In genomic region chr4:139872595-139872994, GRCm38 (mm10) we compare ENCODE assay signal across 8 mouse cellular contexts. TPM values are rescaled to one million over a fixed set of nuclear protein-coding genes. Genes with fewer than 3 reads are reported as not detected.
DNase-seq lines count a peak whose midpoint lies in the region; ATAC-seq and TF ChIP-seq lines count a peak whose summit lies in the region.

No protein-coding gene starts in this region.

- no peaks in the 10 kb centered on the region for H3K27me3 ChIP-seq in spleen, adult 2 months (ENCODE audit: control insufficient read depth, insufficient read depth, low read length)
- no peaks in the 10 kb centered on the region for H3K27me3 ChIP-seq in embryonic facial prominence, embryonic 14.5 days (replicated peaks; ENCODE audit: control insufficient read depth, insufficient read depth, low read length)

- peak; percentile 54 for DNase-seq in CD4-positive, CD25-positive, alpha-beta regulatory T cell, adult 2 months (ENCODE audit: low read depth, low spot score)
- no peak for DNase-seq in spleen, adult 2 months (ENCODE audit: low read depth in 1 of 2, low spot score in 2 of 2)
- DNase-seq in spleen, postnatal 36 days (ENCODE audit: low spot score in 2 of 2) = no peak
- peak; percentile 51 for DNase-seq in embryonic facial prominence, embryonic 14.5 days (ENCODE audit: low spot score)
- peak; percentile 31 for DNase-seq in induced T-regulatory cell, adult 2 months (ENCODE audit: low read depth)
- peak; percentile 29 to 40 for DNase-seq in lung, postnatal 4 days
- DNase-seq in skeletal muscle tissue, adult 2 months (ENCODE audit: low read depth, low spot score) = peak; percentile 7

- H3K4me2 ChIP-seq in embryonic facial prominence, embryonic 14.5 days (ENCODE audit: low read depth, low read length) = no peak overlapping the region

- H3K4me3 ChIP-seq in spleen, adult 2 months (ENCODE audit: extremely low read depth, insufficient read depth, insufficient read length) = no peak overlapping the region
- no peak overlapping the region for H3K4me3 ChIP-seq in embryonic facial prominence, embryonic 14.5 days (ENCODE audit: low read depth, low read length)

- no peak for ATAC-seq in CD4-positive, CD25-positive, alpha-beta regulatory T cell, adult 4 months
- ATAC-seq in embryonic facial prominence, embryonic 14.5 days (ENCODE audit: low read depth) = 0 out of 2 replicates have a peak, but pooled peaks have one; percentile 45

- H3K4me1 ChIP-seq in spleen, adult 2 months (ENCODE audit: control insufficient read depth, insufficient read depth, insufficient read length) = no peaks in the 10 kb centered on the region
- no peaks in the 10 kb centered on the region for H3K4me1 ChIP-seq in embryonic facial prominence, embryonic 14.5 days (ENCODE audit: control insufficient read depth, insufficient read depth, low read length)

- WGBS in spleen, adult 2 months = 16% methylated on average over 3 of the region's 3 CpGs
- 0% methylated on average over 3 of the region's 3 CpGs for WGBS in embryonic facial prominence, embryonic 14.5 days

- H3K9ac ChIP-seq in embryonic facial prominence, embryonic 14.5 days (ENCODE audit: low read depth, low read length) = no peak overlapping the region

- no peak overlapping the region for H3K27ac ChIP-seq in spleen, adult 2 months (ENCODE audit: insufficient read depth, low read length)
- no peak overlapping the region for H3K27ac ChIP-seq in embryonic facial prominence, embryonic 14.5 days (replicated peaks; ENCODE audit: low read depth, low read length)

- TF ChIP-seq POLR2A in spleen, adult 2 months (IDR thresholded peaks at IDR 0.05; ENCODE audit: low read depth, low read length) = no peak

- H3K9me3 ChIP-seq in embryonic facial prominence, embryonic 14.5 days (ENCODE audit: control insufficient read depth, low read length) = no peaks in the 10 kb centered on the region

- no peaks in the 10 kb centered on the region for H3K36me3 ChIP-seq in spleen, adult 2 months (ENCODE audit: control insufficient read depth, insufficient read depth, low read length)
- H3K36me3 ChIP-seq in embryonic facial prominence, embryonic 14.5 days (ENCODE audit: control insufficient read depth, insufficient read depth, low read length) = no peaks in the 10 kb centered on the region

- TF ChIP-seq CTCF in spleen, adult 2 months (IDR thresholded peaks at IDR 0.05; ENCODE audit: extremely low read depth, insufficient read depth, insufficient read length, insufficient replicate concordance) = peak; percentile 74; the same call in 1 of the 2 replicates

RNA-seq across cellular contexts. Expression of gene Pax7, which starts 39.3 kb away (rescaled TPM):
- not detected for polyA plus RNA-seq in CD4-positive, CD25-positive, alpha-beta regulatory T cell, adult 4 months (2017; shearing (Covaris generic))
- polyA plus RNA-seq in spleen, adult 2 months (2012; rRNA removed) = 0.05 and 0.11 TPM in 2 replicates
- polyA plus RNA-seq in embryonic facial prominence, embryonic 14.5 days (2014; fragmentation: Nextera tagmentation; extraction: Ambion mirVana) = 2.6 TPM in 2 replicates

Comparison
In these comparisons a context has a peak if more than half of its experiments do, and no peak if none do; other contexts are left out.
1. DNase-seq: peak in CD4-positive, CD25-positive, alpha-beta regulatory T cell, adult 2 months (single experiment), embryonic facial prominence, embryonic 14.5 days (single experiment), induced T-regulatory cell, adult 2 months (single experiment), lung, postnatal 4 days (2 of 2) and skeletal muscle tissue, adult 2 months (single experiment); none in spleen, adult 2 months (0 of 2) and spleen, postnatal 36 days (0 of 2).